Mouse (Mus musculus) lung, postnatal 36 days (tissue): ENCODE data around the gene Bckdha.
A peak's percentile ranks its signal among the peaks of the same experiment; 100 is the strongest.

Source experiments
- DNase-seq: peaks from one replicate; pipeline ENCODE4 v3.0.0; 2022; ENCODE audit warnings: mixed read lengths

The Bckdha gene

GRCm38 (mm10) chr7:25658657-25659472 is at the start of gene Bckdha, which contains the start of gene Exosc5:
Bckdha (minus strand) TSS chr7:25658981.
Exosc5 (plus strand) TSS chr7:25659164.
- DNase-seq, result peak; percentile 100

- peak; percentile 75 for DNase-seq
Measured at GRCm38 (mm10) chr7:25707581-25708292, 49.0 kb upstream of the Bckdha start.

- peak; percentile 54 for DNase-seq
Measured at GRCm38 (mm10) chr7:25706578-25707170, 47.9 kb upstream of the Bckdha start.

- DNase-seq, result peak; percentile 81
Measured at GRCm38 (mm10) chr7:25705801-25706251, 47.0 kb upstream of the Bckdha start.

- no peak for DNase-seq
Measured at GRCm38 (mm10) chr7:25704716-25705364, 46.1 kb upstream of the Bckdha start.

GRCm38 (mm10) chr7:25703793-25704494 is 45.2 kb upstream of the Bckdha start:
- DNase-seq, result no peak

GRCm38 (mm10) chr7:25702350-25702749 is 43.6 kb upstream of the Bckdha start:
- DNase-seq, result no peak

- no peak for DNase-seq
Measured at GRCm38 (mm10) chr7:25700732-25701131, 42.0 kb upstream of the Bckdha start.

- no peak for DNase-seq
Measured at GRCm38 (mm10) chr7:25699851-25700250, 41.1 kb upstream of the Bckdha start.

- DNase-seq, result no peak
Measured at GRCm38 (mm10) chr7:25694104-25694503, 35.3 kb upstream of the Bckdha start.

GRCm38 (mm10) chr7:25690051-25690450 is 31.3 kb upstream of the Bckdha start:
- no peak for DNase-seq

GRCm38 (mm10) chr7:25689603-25690021 is 30.8 kb upstream of the Bckdha start:
- DNase-seq, result no peak

GRCm38 (mm10) chr7:25688810-25689586 is 30.2 kb upstream of the Bckdha start:
- peak; percentile 90 for DNase-seq

GRCm38 (mm10) chr7:25687811-25688401 is 29.1 kb upstream of the Bckdha start:
- DNase-seq, result peak; percentile 71

GRCm38 (mm10) chr7:25686680-25687531 is 28.1 kb upstream of the Bckdha start, which contains the start of gene Tgfb1:
Tgfb1 (plus strand) TSS chr7:25687002.
- peak; percentile 88 for DNase-seq

- DNase-seq, result no peak
Measured at GRCm38 (mm10) chr7:25685926-25686470, 27.2 kb upstream of the Bckdha start.

- DNase-seq, result no peak
Measured at GRCm38 (mm10) chr7:25684659-25685058, 25.9 kb upstream of the Bckdha start.

GRCm38 (mm10) chr7:25683474-25684180 is 24.8 kb upstream of the Bckdha start:
- peak; percentile 62 for DNase-seq
